Mouse (Mus musculus): ENCODE measurements at regions not wholly inside any gene's neighbourhood (a gene's known extent, or its start where the extent isn't known, plus 50 kb on each side); places are given as distances from the start of the nearest gene placed in this dataset.

GRCm38 (mm10) chr16:12766846-12767245, 342.6 kb upstream of the Ercc4 start:
- Histone ChIP-seq H3K27ac (no peak overlapping the region), H3K4me3 (replicated peaks) (no peak overlapping the region), H3K4me2 (no peak overlapping the region), H3K27me3 (no peaks in the 10 kb centered on the region), H3K4me1 (replicated peaks) (no peaks in the 10 kb centered on the region), H3K9me3 (replicated peaks) (no peaks in the 10 kb centered on the region), H3K36me3 (no peaks in the 10 kb centered on the region), H3K9ac (no peak overlapping the region)
- DNase-seq: no peak
- no peak for ATAC-seq (ENCODE audit: low read depth)
- WGBS (ENCODE audit: insufficient replicate concordance): 67% methylated on average over 7 of the region's 7 CpGs

- Histone ChIP-seq H3K9ac (no peak overlapping the region), H3K4me1 (replicated peaks) (no peaks in the 10 kb centered on the region), H3K27ac (no peak overlapping the region), H3K4me3 (replicated peaks) (no peak overlapping the region), H3K4me2 (no peak overlapping the region), H3K9me3 (replicated peaks) (no peaks in the 10 kb centered on the region), H3K27me3 (no peaks in the 10 kb centered on the region), H3K36me3 (no peaks in the 10 kb centered on the region)
- WGBS (ENCODE audit: insufficient replicate concordance): 56% methylated on average over 2 of the region's 2 CpGs
- no peak for DNase-seq
- no peak for ATAC-seq (ENCODE audit: low read depth)
These were observed 341.2 kb upstream of the Ercc4 start for GRCm38 (mm10) chr16:12768161-12768895.

- Histone ChIP-seq H3K4me1 (replicated peaks) (no peaks in the 10 kb centered on the region), H3K27ac (no peak overlapping the region), H3K27me3 (no peaks in the 10 kb centered on the region), H3K36me3 (no peaks in the 10 kb centered on the region), H3K9me3 (replicated peaks) (no peaks in the 10 kb centered on the region), H3K9ac (no peak overlapping the region), H3K4me2 (no peak overlapping the region), H3K4me3 (replicated peaks) (no peak overlapping the region)
- ATAC-seq (ENCODE audit: low read depth) (no peak), DNase-seq (no peak)
- WGBS (ENCODE audit: insufficient replicate concordance): 65% methylated on average over 5 of the region's 5 CpGs
These were observed 339.0 kb upstream of the Ercc4 start for GRCm38 (mm10) chr16:12770482-12770881.

GRCm38 (mm10) chr16:12772535-12772934, 336.9 kb upstream of the Ercc4 start:
- Histone ChIP-seq H3K4me3 (replicated peaks) (no peak overlapping the region), H3K9me3 (replicated peaks) (no peaks in the 10 kb centered on the region), H3K4me2 (no peak overlapping the region), H3K27me3 (no peaks in the 10 kb centered on the region), H3K4me1 (replicated peaks) (no peaks in the 10 kb centered on the region), H3K27ac (no peak overlapping the region), H3K9ac (no peak overlapping the region), H3K36me3 (no peaks in the 10 kb centered on the region)
- ATAC-seq (ENCODE audit: low read depth) (no peak), DNase-seq (peak; percentile 28)
- WGBS (ENCODE audit: insufficient replicate concordance): 65% methylated on average over 5 of the region's 5 CpGs

- DNase-seq (no peak), ATAC-seq (ENCODE audit: low read depth) (no peak)
- Histone ChIP-seq H3K9ac (no peak overlapping the region), H3K4me1 (replicated peaks) (no peaks in the 10 kb centered on the region), H3K27ac (no peak overlapping the region), H3K4me3 (replicated peaks) (no peak overlapping the region), H3K36me3 (no peaks in the 10 kb centered on the region), H3K9me3 (replicated peaks) (no peaks in the 10 kb centered on the region), H3K4me2 (no peak overlapping the region), H3K27me3 (no peaks in the 10 kb centered on the region)
- WGBS (ENCODE audit: insufficient replicate concordance): 39% methylated on average over 2 of the region's 2 CpGs
These were observed 333.6 kb upstream of the Ercc4 start for GRCm38 (mm10) chr16:12775876-12776275.

GRCm38 (mm10) chr16:12779079-12779478, 330.4 kb upstream of the Ercc4 start:
- Histone ChIP-seq H3K36me3 (no peaks in the 10 kb centered on the region), H3K4me3 (replicated peaks) (no peak overlapping the region), H3K27ac (no peak overlapping the region), H3K9ac (no peak overlapping the region), H3K4me1 (replicated peaks) (no peaks in the 10 kb centered on the region), H3K4me2 (no peak overlapping the region), H3K9me3 (replicated peaks) (no peaks in the 10 kb centered on the region), H3K27me3 (no peaks in the 10 kb centered on the region)
- WGBS (ENCODE audit: insufficient replicate concordance): 57% methylated on average over 3 of the region's 3 CpGs
- no peak for ATAC-seq (ENCODE audit: low read depth)
- DNase-seq: no peak

GRCm38 (mm10) chr16:12780635-12781034, 328.8 kb upstream of the Ercc4 start:
- no peak for ATAC-seq (ENCODE audit: low read depth)
- WGBS (ENCODE audit: insufficient replicate concordance): 35% methylated on average over 3 of the region's 3 CpGs
- Histone ChIP-seq H3K9me3 (replicated peaks) (no peaks in the 10 kb centered on the region), H3K36me3 (no peaks in the 10 kb centered on the region), H3K4me1 (replicated peaks) (no peaks in the 10 kb centered on the region), H3K4me2 (no peak overlapping the region), H3K27ac (no peak overlapping the region), H3K4me3 (replicated peaks) (no peak overlapping the region), H3K9ac (no peak overlapping the region), H3K27me3 (no peaks in the 10 kb centered on the region)
- DNase-seq: no peak

- no peak for ATAC-seq (ENCODE audit: low read depth)
These were observed 323.7 kb upstream of the Ercc4 start for GRCm38 (mm10) chr16:12785828-12786227.

GRCm38 (mm10) chr16:12798523-12798922, 311.0 kb upstream of the Ercc4 start:
- H3K27ac ChIP-seq: no peak overlapping the region
- H3K27me3 ChIP-seq: no peaks in the 10 kb centered on the region
- 21% methylated on average over 2 of the region's 2 CpGs for WGBS (ENCODE audit: insufficient replicate concordance)
- H3K4me1 ChIP-seq (replicated peaks): no peaks in the 10 kb centered on the region
- H3K9ac ChIP-seq: no peak overlapping the region
- H3K4me3 ChIP-seq (replicated peaks): no peak overlapping the region
- ATAC-seq (ENCODE audit: low read depth) (no peak), DNase-seq (no peak)
- H3K4me2 ChIP-seq: no peak overlapping the region
- no peaks in the 10 kb centered on the region for H3K36me3 ChIP-seq
- no peaks in the 10 kb centered on the region for H3K9me3 ChIP-seq (replicated peaks)

More at GRCm38 (mm10) chr16:12785828-12786227, 323.7 kb upstream of the Ercc4 start:
- no peak overlapping the region for H3K4me2 ChIP-seq
- DNase-seq: no peak
- no peaks in the 10 kb centered on the region for H3K36me3 ChIP-seq
- no peaks in the 10 kb centered on the region for H3K4me1 ChIP-seq (replicated peaks)
- no peaks in the 10 kb centered on the region for H3K27me3 ChIP-seq
- no peak overlapping the region for H3K27ac ChIP-seq
- H3K9me3 ChIP-seq (replicated peaks): no peaks in the 10 kb centered on the region
- no peak overlapping the region for H3K9ac ChIP-seq
- H3K4me3 ChIP-seq (replicated peaks): no peak overlapping the region
- WGBS (ENCODE audit: insufficient replicate concordance): 11% methylated on average over 1 of the region's 1 CpGs

- H3K4me2 ChIP-seq: no peak overlapping the region
- no peak overlapping the region for H3K9ac ChIP-seq
- DNase-seq (no peak), ATAC-seq (ENCODE audit: low read depth) (no peak)
- no peak overlapping the region for H3K4me3 ChIP-seq (replicated peaks)
- 66% methylated on average over 1 of the region's 1 CpGs for WGBS (ENCODE audit: insufficient replicate concordance)
- no peaks in the 10 kb centered on the region for H3K27me3 ChIP-seq
- H3K27ac ChIP-seq: no peak overlapping the region
- H3K4me1 ChIP-seq (replicated peaks): no peaks in the 10 kb centered on the region
- H3K9me3 ChIP-seq (replicated peaks): no peaks in the 10 kb centered on the region
- H3K36me3 ChIP-seq: no peaks in the 10 kb centered on the region
These were observed 309.3 kb upstream of the Ercc4 start for GRCm38 (mm10) chr16:12800181-12800580.

- Histone ChIP-seq H3K27me3 (no peaks in the 10 kb centered on the region), H3K4me1 (replicated peaks) (no peaks in the 10 kb centered on the region), H3K4me3 (replicated peaks) (no peak overlapping the region), H3K36me3 (no peaks in the 10 kb centered on the region), H3K9me3 (replicated peaks) (no peaks in the 10 kb centered on the region), H3K27ac (no peak overlapping the region), H3K4me2 (no peak overlapping the region), H3K9ac (no peak overlapping the region)
- WGBS (ENCODE audit: insufficient replicate concordance): 40% methylated on average over 1 of the region's 1 CpGs
- no peak for DNase-seq
- ATAC-seq (ENCODE audit: low read depth): no peak
These were observed 306.8 kb upstream of the Ercc4 start for GRCm38 (mm10) chr16:12802651-12803050.

GRCm38 (mm10) chr16:12807351-12807871, 302.1 kb upstream of the Ercc4 start:
- no peak overlapping the region for H3K4me2 ChIP-seq
- ATAC-seq (ENCODE audit: low read depth): no peak
- no peaks in the 10 kb centered on the region for H3K27me3 ChIP-seq
- no peaks in the 10 kb centered on the region for H3K4me1 ChIP-seq (replicated peaks)
- H3K4me3 ChIP-seq (replicated peaks): no peak overlapping the region
- H3K9me3 ChIP-seq (replicated peaks): no peaks in the 10 kb centered on the region
- no peaks in the 10 kb centered on the region for H3K36me3 ChIP-seq
- no peak overlapping the region for H3K27ac ChIP-seq
- H3K9ac ChIP-seq: no peak overlapping the region
- 56% methylated on average over 8 of the region's 8 CpGs for WGBS (ENCODE audit: insufficient replicate concordance)
- no peak for DNase-seq
